Mouse (Mus musculus): Measurements from ENCODE around the gene Slc15a1.

DNA sequence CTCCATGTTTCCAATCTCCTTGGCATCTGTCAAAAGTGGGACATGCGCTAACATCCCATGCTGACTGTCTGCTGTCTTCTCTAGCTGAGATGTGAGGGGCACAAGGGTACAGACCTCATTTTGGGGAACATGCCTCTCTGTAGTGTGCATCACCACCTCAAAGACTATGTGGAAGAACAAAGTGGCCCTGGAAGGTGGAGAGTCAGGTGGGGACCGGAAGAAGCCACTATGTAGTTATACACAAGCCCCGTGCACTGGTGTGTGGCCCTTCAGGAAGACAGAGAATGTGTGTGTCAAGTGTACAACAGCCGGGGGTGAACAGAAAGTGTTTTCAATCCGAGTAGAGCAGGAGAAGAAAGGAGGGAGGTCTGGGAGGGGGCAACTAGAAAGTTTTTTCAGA lies 47.5 kb upstream of the Slc15a1 start:
- TF ChIP-seq CTCF (IDR thresholded peaks at IDR 0.05) (no peak), POLR2A (IDR thresholded peaks at IDR 0.05; ENCODE audit: insufficient read depth, low read depth, low read length) (no peak)

All from heart, adult 2 months (tissue).